Comparison of ENCODE assay signal across 8 mouse cellular contexts in genomic region chr1:180332076-180332927, GRCm38 (mm10). TPM values are rescaled to one million over a fixed set of nuclear protein-coding genes. Genes with fewer than 3 reads are reported as not detected.
A peak's percentile ranks its signal among the peaks of the same experiment; 100 is the strongest.
DNase-seq lines count a peak whose midpoint lies in the region; ATAC-seq lines count a peak whose summit lies in the region.

No protein-coding gene starts in this region.

- peak overlapping the region; percentile 96 for H3K4me2 ChIP-seq in embryonic facial prominence, embryonic 15.5 days (replicated peaks)
- H3K4me2 ChIP-seq in hindbrain, embryonic 15.5 days = peak overlapping the region; percentile 96

- no peaks in the 10 kb centered on the region for H3K36me3 ChIP-seq in embryonic facial prominence, embryonic 15.5 days
- no peaks in the 10 kb centered on the region for H3K36me3 ChIP-seq in hindbrain, embryonic 15.5 days
- H3K36me3 ChIP-seq in limb, embryonic 10.5 days = peaks cover 42% of the 10 kb centered on the region

- peak; percentile 37 to 56 for DNase-seq in heart, adult 18-20 months
- DNase-seq in heart, adult 9 months (ENCODE audit: low spot score in 2 of 2) = no peak
- DNase-seq in adrenal gland, postnatal 25 days = peak; percentile 49
- DNase-seq in limb, embryonic 10.5 days (ENCODE audit: low spot score) = peak; percentile 68
- DNase-seq in neural tube, embryonic 10.5 days (ENCODE audit: extremely low spot score, low spot score) = peak; percentile 73
- DNase-seq in thymus, postnatal 14 days = peak; percentile 69

- WGBS in embryonic facial prominence, embryonic 15.5 days = 7% methylated on average over 72 of the region's 72 CpGs
- WGBS in hindbrain, embryonic 15.5 days = 1% methylated on average over 70 of the region's 72 CpGs
- under 1% methylated on average over 72 of the region's 72 CpGs for whole genome bisulfite sequencing in limb, embryonic 10.5 days

- H3K27ac ChIP-seq in embryonic facial prominence, embryonic 15.5 days (replicated peaks) = peak overlapping the region; percentile 96
- H3K27ac ChIP-seq in hindbrain, embryonic 15.5 days (replicated peaks) = no peak overlapping the region
- peak overlapping the region; percentile 94 for H3K27ac ChIP-seq in limb, embryonic 10.5 days

- H3K9ac ChIP-seq in embryonic facial prominence, embryonic 15.5 days = peak overlapping the region; percentile 77
- H3K9ac ChIP-seq in hindbrain, embryonic 15.5 days = peak overlapping the region; percentile 66

- no peaks in the 10 kb centered on the region for H3K9me3 ChIP-seq in embryonic facial prominence, embryonic 15.5 days (replicated peaks)
- H3K9me3 ChIP-seq in hindbrain, embryonic 15.5 days = no peaks in the 10 kb centered on the region
- H3K9me3 ChIP-seq in limb, embryonic 10.5 days (replicated peaks) = no peaks in the 10 kb centered on the region

- no peaks in the 10 kb centered on the region for H3K27me3 ChIP-seq in embryonic facial prominence, embryonic 15.5 days
- H3K27me3 ChIP-seq in hindbrain, embryonic 15.5 days = peaks cover 23% of the 10 kb centered on the region
- H3K27me3 ChIP-seq in limb, embryonic 10.5 days (ENCODE audit: low read depth, poor library complexity, severe bottlenecking) = peaks cover 37% of the 10 kb centered on the region

- peaks cover 72% of the 10 kb centered on the region for H3K4me1 ChIP-seq in embryonic facial prominence, embryonic 15.5 days
- peaks cover 53% of the 10 kb centered on the region for H3K4me1 ChIP-seq in hindbrain, embryonic 15.5 days (replicated peaks)
- peaks cover 67% of the 10 kb centered on the region for H3K4me1 ChIP-seq in limb, embryonic 10.5 days

- ATAC-seq in embryonic facial prominence, embryonic 15.5 days (ENCODE audit: insufficient number of reproducible peaks, low FRiP score, low TSS enrichment, low read depth) = no peak; the same call in 1 of the 2 replicates
- peak; percentile 53 for ATAC-seq in hindbrain, embryonic 15.5 days (ENCODE audit: low FRiP score, low read depth)

- peak overlapping the region; percentile 78 for H3K4me3 ChIP-seq in embryonic facial prominence, embryonic 15.5 days (replicated peaks)
- peak overlapping the region; percentile 46 for H3K4me3 ChIP-seq in hindbrain, embryonic 15.5 days
- H3K4me3 ChIP-seq in limb, embryonic 10.5 days = peak overlapping the region; percentile 79

RNA-seq across cellular contexts. Expression of gene Itpkb, which starts 2.0 kb away (rescaled TPM):
- 10 to 100 TPM; 36.7 to 51.5 TPM for total RNA-seq in heart, adult 18-20 months (2021)
- total RNA-seq in adrenal gland, postnatal 25 days (2021) = 57.7 and 71.2 TPM in 2 replicates
- polyA plus RNA-seq in embryonic facial prominence, embryonic 15.5 days (2015; fragmentation: Nextera tagmentation; extraction: Ambion mirVana) = 12.3 and 13.5 TPM in 2 replicates
- polyA plus RNA-seq in hindbrain, embryonic 15.5 days (2015; fragmentation: Nextera tagmentation; extraction: Ambion mirVana) = 3.5 and 3.7 TPM in 2 replicates
- polyA plus RNA-seq in limb, embryonic 10.5 days (2016; fragmentation: Nextera tagmentation; extraction: Ambion mirVana) = 6.2 and 10.1 TPM in 2 replicates

Comparison
In these comparisons a context has a peak if more than half of its experiments do, and no peak if none do; other contexts are left out.
1. DNase-seq: peak in heart, adult 18-20 months (2 of 2), adrenal gland, postnatal 25 days (single experiment), limb, embryonic 10.5 days (single experiment), neural tube, embryonic 10.5 days (single experiment) and thymus, postnatal 14 days (single experiment); none in heart, adult 9 months (0 of 2).
2. Peak in every context shown above with its lines, with median percentiles within 50 percentile points of each other: H3K4me3 ChIP-seq.